Mouse (Mus musculus) erythroblast, embryonic 14.5 days (primary cell): Measurements from ENCODE around the gene Rpl27. TPM values are rescaled to one million over a fixed set of nuclear protein-coding genes. Genes with fewer than 3 reads are reported as not detected.

Source experiments
- H3K27me3 ChIP-seq: 2 replicates; pipeline ENCODE4 v1.6.1; 2012; ENCODE audit warnings: inconsistent platforms; ENCODE audit not compliant: control insufficient read depth
- H3K36me3 ChIP-seq: 2 replicates; pipeline ENCODE4 v1.6.1; 2012; ENCODE audit warnings: mild to moderate bottlenecking, inconsistent platforms; ENCODE audit not compliant: control insufficient read depth
- H3K4me1 ChIP-seq: 2 replicates; pipeline ENCODE4 v1.6.1; 2012; ENCODE audit warnings: inconsistent platforms; ENCODE audit not compliant: control insufficient read depth
- H3K4me3 ChIP-seq: replicated peaks from 2 replicates; pipeline ENCODE3; 2012; ENCODE audit warnings: moderate library complexity, mild to moderate bottlenecking, inconsistent platforms
- H3K9me3 ChIP-seq: 2 replicates; pipeline ENCODE4 v1.6.1; 2012; ENCODE audit warnings: low read length, inconsistent platforms, mixed read lengths; ENCODE audit not compliant: control insufficient read depth
- GATA1 ChIP-seq: IDR thresholded peaks from 2 replicates; pipeline ENCODE4 v1.6.1; 2012; ENCODE audit warnings: low read length, inconsistent platforms, mixed read lengths
- TAL1 ChIP-seq: IDR thresholded peaks from 3 replicates; pipeline ENCODE4 v1.6.1; 2012; ENCODE audit warnings: low read length, inconsistent platforms, mixed read lengths
- polyA plus RNA-seq: library from polyadenylated mRNA; stranded (reverse); fragments of >175 nt; gene quantifications from 2 replicates; pipeline ENCODE4 v1.2.3, GENCODE M21; 2012

Rpl27 gene
- polyA plus RNA-seq, 1 experiment: 28.9 TPM

DNA sequence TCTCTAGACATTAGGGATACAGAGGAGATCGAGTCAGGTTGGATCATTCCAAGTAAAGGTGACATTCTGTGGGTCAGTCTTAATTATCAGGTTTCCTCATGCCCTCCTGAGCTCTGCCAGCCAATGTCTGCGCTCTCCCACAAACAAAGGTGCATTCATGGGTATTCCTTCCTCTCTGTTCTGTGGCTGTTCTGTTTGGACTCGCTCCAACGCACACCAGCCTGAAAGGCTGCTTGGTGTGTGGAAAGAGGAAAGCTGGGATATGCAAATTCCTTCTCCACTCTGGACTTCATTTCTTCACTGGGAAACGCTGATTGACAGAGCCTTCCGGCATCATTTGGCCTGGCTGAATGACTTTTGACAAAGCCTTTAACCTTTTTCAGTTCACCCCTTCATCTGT lies 12.6 kb downstream of the Rpl27 start:
- TF ChIP-seq TAL1 (no peak), GATA1 (no peak)
- no peaks in the 10 kb centered on the region for H3K27me3 ChIP-seq
- H3K4me1 ChIP-seq: peaks cover 25% of the 10 kb centered on the region
- H3K9me3 ChIP-seq: no peaks in the 10 kb centered on the region
- H3K4me3 ChIP-seq: no peak overlapping the region
- H3K36me3 ChIP-seq: peaks cover 56% of the 10 kb centered on the region

- no peak for TF ChIP-seq GATA1
- TF ChIP-seq TAL1: no peak
- H3K9me3 ChIP-seq: no peaks in the 10 kb centered on the region
- H3K36me3 ChIP-seq: peaks cover 60% of the 10 kb centered on the region
- no peaks in the 10 kb centered on the region for H3K27me3 ChIP-seq
- H3K4me1 ChIP-seq: peaks cover 19% of the 10 kb centered on the region
- H3K4me3 ChIP-seq: no peak overlapping the region
Observed at GRCm38 (mm10) chr11:101455627-101456026, 13.5 kb downstream of the Rpl27 start.

DNA sequence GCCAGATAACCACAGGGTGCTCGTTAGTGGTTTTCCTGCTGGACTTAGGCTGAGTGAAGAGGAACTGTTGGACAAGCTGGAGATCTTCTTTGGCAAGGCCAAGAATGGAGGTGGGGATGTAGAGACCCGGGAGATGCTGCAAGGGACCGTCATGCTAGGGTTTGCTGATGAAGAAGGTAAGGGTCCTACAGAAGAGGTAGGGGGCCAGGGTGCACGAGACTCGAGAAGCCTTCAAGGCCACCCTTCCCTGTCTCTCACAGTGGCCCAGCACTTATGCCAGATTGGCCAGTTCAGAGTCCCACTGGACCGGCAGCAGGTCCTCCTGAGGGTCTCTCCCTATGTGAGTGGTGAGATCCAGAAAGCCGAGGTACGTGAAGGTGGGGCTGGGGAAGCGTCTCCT lies 15.5 kb downstream of the Rpl27 start:
- TF ChIP-seq GATA1 (no peak), TAL1 (no peak)
- Histone ChIP-seq H3K36me3 (peaks cover 54% of the 10 kb centered on the region), H3K27me3 (peaks cover 3% of the 10 kb centered on the region; the same call in 1 of the 2 replicates), H3K9me3 (no peaks in the 10 kb centered on the region), H3K4me3 (no peak overlapping the region), H3K4me1 (peaks cover 8% of the 10 kb centered on the region)

- Histone ChIP-seq H3K4me1 (peaks cover 14% of the 10 kb centered on the region), H3K9me3 (no peaks in the 10 kb centered on the region), H3K27me3 (peaks cover 7% of the 10 kb centered on the region), H3K36me3 (peaks cover 54% of the 10 kb centered on the region), H3K4me3 (no peak overlapping the region)
- TF ChIP-seq GATA1 (no peak), TAL1 (no peak)
Observed at GRCm38 (mm10) chr11:101458217-101458616, 16.1 kb downstream of the Rpl27 start.

DNA sequence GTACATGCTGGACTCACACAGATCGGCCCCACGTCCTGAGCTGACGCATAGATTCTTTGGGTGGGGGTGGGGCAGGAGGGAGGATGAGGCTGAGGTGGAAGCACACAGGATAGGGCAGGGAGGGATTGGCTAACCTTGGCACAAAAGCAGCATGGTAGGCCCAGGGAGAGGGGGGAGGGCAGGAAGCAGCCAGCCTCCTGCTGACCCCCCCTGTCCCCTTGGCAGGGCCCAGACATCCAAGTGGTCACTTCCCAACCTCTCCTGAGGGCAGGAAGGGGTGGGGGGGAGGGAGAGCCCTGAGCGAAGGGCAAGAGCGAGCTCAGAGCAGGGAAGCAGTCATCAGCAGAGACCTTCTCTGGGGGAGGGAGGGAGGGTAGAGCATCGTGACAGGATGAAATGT lies 17.6 kb downstream of the Rpl27 start:
- Histone ChIP-seq H3K4me1 (peaks cover 24% of the 10 kb centered on the region), H3K4me3 (no peak overlapping the region), H3K36me3 (peaks cover 47% of the 10 kb centered on the region), H3K9me3 (no peaks in the 10 kb centered on the region), H3K27me3 (peaks cover 22% of the 10 kb centered on the region)
- TF ChIP-seq TAL1: no peak
- no peak for TF ChIP-seq GATA1

DNA sequence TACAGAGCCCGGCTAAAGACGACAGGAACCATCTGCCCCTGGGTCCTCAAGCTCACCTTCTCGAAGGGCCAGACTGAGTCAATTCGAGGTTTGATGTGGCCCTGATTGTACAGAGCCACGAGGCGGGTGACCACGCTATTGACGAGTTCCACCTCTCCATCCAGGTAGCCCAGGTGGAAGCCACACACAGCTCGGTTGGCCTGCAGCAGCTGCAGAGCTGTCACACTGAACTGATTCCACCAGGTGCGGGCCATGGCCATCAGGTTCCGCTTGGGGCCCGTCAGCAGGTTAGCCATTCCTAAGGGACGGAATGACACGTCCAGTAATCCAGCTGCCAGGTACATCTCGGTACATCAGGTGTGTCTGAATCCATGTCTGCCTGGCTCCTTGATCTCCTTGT lies 18.2 kb downstream of the Rpl27 start:
- H3K36me3 ChIP-seq: peaks cover 46% of the 10 kb centered on the region
- H3K27me3 ChIP-seq: peaks cover 28% of the 10 kb centered on the region
- TF ChIP-seq TAL1 (no peak), GATA1 (no peak)
- no peaks in the 10 kb centered on the region for H3K9me3 ChIP-seq
- no peak overlapping the region for H3K4me3 ChIP-seq
- H3K4me1 ChIP-seq: peaks cover 30% of the 10 kb centered on the region

DNA sequence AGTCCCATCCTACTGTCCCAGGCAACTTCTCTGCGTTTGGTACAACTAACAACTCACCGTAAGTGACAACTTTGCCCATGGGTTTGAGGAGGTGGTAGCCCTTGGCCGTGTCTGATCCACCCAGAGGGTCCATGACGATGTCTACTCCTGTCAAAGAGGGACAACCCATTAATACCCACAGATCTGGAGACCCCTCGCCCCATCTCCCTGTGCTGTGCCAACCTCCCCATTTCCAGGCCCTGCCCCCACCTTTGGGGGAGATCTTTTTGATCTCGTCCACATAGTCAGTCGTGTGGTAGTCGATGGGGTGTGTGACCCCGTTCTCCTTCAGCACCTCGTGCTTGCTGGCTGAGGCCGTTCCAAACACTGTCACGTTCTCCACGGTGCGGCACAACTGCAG lies 20.0 kb downstream of the Rpl27 start:
- peaks cover 45% of the 10 kb centered on the region for H3K4me1 ChIP-seq
- peaks cover 37% of the 10 kb centered on the region for H3K36me3 ChIP-seq
- no peak overlapping the region for H3K4me3 ChIP-seq
- no peaks in the 10 kb centered on the region for H3K9me3 ChIP-seq
- peaks cover 47% of the 10 kb centered on the region for H3K27me3 ChIP-seq
- TF ChIP-seq TAL1 (no peak), GATA1 (no peak)

DNA sequence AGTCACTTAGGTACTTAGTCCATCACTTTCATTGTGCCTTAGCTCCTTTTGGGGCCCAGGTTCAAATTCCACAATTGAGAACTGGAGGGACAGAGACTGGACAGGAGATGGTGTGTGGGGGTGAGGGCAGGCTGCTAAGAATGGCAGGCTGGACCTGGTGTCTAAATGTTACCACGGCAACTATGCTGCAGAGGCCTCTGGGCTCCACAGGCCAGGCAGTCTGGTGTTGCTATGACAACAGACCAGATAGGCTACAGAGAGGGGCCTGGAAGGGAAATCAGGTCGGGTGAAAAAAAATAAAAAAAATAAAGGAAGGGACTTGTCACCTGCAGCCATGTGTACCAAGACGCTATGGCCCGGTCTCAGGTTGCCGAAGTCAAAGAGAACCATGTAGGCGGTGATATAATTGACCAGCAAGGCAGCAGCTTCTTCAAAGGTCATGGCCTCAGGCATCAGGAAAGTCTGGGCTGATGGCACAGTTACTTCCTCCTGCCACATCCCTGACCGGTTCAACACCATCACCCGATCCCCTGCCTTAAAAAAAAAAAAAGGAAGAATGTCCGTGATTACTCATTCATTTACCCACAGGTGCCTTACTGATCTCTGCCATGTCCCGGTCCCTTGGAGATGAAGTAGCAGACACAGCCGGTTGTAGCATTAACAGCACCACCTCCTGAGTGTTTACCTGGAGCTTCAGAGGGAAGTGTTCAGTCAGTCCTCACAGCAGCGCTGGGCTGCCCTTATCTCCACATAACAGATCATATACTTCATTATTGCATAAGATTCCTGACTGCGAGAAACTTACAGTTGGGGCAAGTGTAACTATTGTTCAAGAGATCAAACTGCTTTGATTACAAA lies 20.7 kb downstream of the Rpl27 start:
- peaks cover 52% of the 10 kb centered on the region for H3K4me1 ChIP-seq
- TF ChIP-seq TAL1 (no peak), GATA1 (no peak)
- H3K27me3 ChIP-seq: peaks cover 53% of the 10 kb centered on the region
- H3K4me3 ChIP-seq: no peak overlapping the region
- H3K9me3 ChIP-seq: no peaks in the 10 kb centered on the region
- peaks cover 31% of the 10 kb centered on the region for H3K36me3 ChIP-seq

DNA sequence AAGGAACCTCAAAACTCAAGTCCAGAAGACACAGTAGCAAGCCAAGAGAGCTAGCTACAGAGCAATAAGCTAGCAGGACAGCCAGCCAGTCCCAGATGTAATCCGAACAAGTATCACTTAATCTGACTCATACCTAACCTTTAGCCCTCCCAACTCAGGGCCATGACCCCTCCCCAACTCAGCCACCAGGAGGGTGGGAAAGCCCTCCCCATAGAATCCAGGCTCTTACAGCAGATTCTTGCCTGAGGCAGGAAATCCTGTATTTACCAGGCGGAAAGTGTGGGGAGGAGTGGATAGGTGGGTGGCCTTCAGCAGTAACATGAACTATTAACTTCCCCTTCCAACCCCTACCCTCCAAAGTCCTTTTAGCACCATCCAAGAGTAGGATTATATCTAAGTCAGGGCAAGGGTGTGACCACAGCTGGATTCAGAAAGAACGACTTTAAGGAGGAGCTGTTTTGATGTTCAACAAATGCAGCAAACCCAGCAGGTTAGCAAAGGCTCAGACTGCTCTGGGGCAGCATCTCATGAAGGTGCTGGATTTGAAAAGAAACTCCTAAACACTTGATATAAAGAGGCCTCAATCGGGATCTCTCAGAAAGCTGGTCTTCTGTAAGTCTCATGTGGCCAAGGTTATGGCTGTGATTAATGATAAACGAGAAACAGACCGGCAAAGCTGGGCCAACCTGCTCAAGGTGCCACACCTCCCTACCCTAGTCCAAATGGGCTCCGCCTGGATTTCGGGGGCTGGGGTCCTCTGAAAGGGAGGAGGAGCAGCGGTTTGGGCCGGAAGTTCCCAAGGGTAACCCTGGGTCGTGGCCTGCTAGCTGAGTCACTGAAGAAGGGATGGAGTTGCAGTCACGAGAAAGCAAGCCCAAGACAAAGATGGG lies 22.4 kb downstream of the Rpl27 start, which contains the start of gene Rnd2:
TSS of gene Rnd2 (plus strand) at position 789 of the 890 bp plus-strand sequence.
- Histone ChIP-seq H3K27me3 (peaks cover 70% of the 10 kb centered on the region), H3K36me3 (peaks cover 15% of the 10 kb centered on the region), H3K4me3 (peak within 1 kb of the TSS; percentile 69), H3K9me3 (no peaks in the 10 kb centered on the region), H3K4me1 (peaks cover 64% of the 10 kb centered on the region)
- no peak for TF ChIP-seq TAL1
- no peak for TF ChIP-seq GATA1
